Mouse (Mus musculus) monocyte, adult 2 months (primary cell): ENCODE measurements around the gene Trappc6a.

ENCODE experiments used
- DNase-seq, 2 experiments: peaks; one replicate each; pipeline ENCODE4 v3.0.0; 2022; ENCODE audit warnings: low spot score in 2 of 2, low read depth in 1 of 2

The Trappc6a gene

GRCm38 (mm10) chr7:19508150-19508923, at the start of gene Trappc6a, which contains the start of gene Bloc1s3:
Trappc6a (plus strand) TSS chr7:19508395.
Bloc1s3 (minus strand) TSS chr7:19508367.
- DNase-seq: peak; percentile 58 to 79

GRCm38 (mm10) chr7:19458591-19459111, 49.5 kb upstream of the Trappc6a start, which contains the start of gene Mark4:
Mark4 (minus strand) TSS chr7:19458821.
- DNase-seq: peak in 1 of 2 experiments; percentile 54

GRCm38 (mm10) chr7:19459144-19459870, 48.9 kb upstream of the Trappc6a start:
- no peak for DNase-seq

- no peak for DNase-seq
Measured at GRCm38 (mm10) chr7:19460500-19460899, 47.7 kb upstream of the Trappc6a start.

- DNase-seq: peak; percentile 57 to 78
Measured at GRCm38 (mm10) chr7:19461488-19461887, 46.7 kb upstream of the Trappc6a start.

GRCm38 (mm10) chr7:19462443-19462842, 45.8 kb upstream of the Trappc6a start:
- no peak for DNase-seq

GRCm38 (mm10) chr7:19462884-19463381, 45.3 kb upstream of the Trappc6a start, which contains the start of gene Exoc3l2:
Exoc3l2 (plus strand) TSS chr7:19463331.
- no peak for DNase-seq

GRCm38 (mm10) chr7:19464367-19465307, 43.6 kb upstream of the Trappc6a start:
- no peak for DNase-seq

- no peak for DNase-seq
Measured at GRCm38 (mm10) chr7:19466602-19467145, 41.5 kb upstream of the Trappc6a start.

GRCm38 (mm10) chr7:19467638-19468037, 40.6 kb upstream of the Trappc6a start:
- DNase-seq: no peak

- no peak for DNase-seq
Measured at GRCm38 (mm10) chr7:19468279-19468678, 39.9 kb upstream of the Trappc6a start.

- DNase-seq: no peak
Measured at GRCm38 (mm10) chr7:19469404-19469803, 38.8 kb upstream of the Trappc6a start.

- DNase-seq: no peak
Measured at GRCm38 (mm10) chr7:19470308-19470707, 37.9 kb upstream of the Trappc6a start.

- no peak for DNase-seq
Measured at GRCm38 (mm10) chr7:19472403-19472802, 35.8 kb upstream of the Trappc6a start.

GRCm38 (mm10) chr7:19473875-19474443, 34.2 kb upstream of the Trappc6a start:
- no peak for DNase-seq

GRCm38 (mm10) chr7:19477084-19477483, 31.1 kb upstream of the Trappc6a start:
- DNase-seq: no peak

- no peak for DNase-seq
Measured at GRCm38 (mm10) chr7:19477624-19478384, 30.4 kb upstream of the Trappc6a start.

- DNase-seq: no peak
Measured at GRCm38 (mm10) chr7:19483281-19483680, 24.9 kb upstream of the Trappc6a start.

GRCm38 (mm10) chr7:19485488-19485887, 22.7 kb upstream of the Trappc6a start:
- no peak for DNase-seq
